ENCODE assay signal across 8 mouse cellular contexts in genomic region chr13:45571795-45572262, GRCm38 (mm10).
A peak's percentile ranks its signal among the peaks of the same experiment; 100 is the strongest.
DNase-seq lines count a peak whose midpoint lies in the region; ATAC-seq and TF ChIP-seq lines count a peak whose summit lies in the region.

No protein-coding gene starts in this region.

- peak overlapping the region; percentile 45 for H3K4me2 ChIP-seq in hindbrain, embryonic 16.5 days (ENCODE audit: low read length)

- peak; percentile 85 for ATAC-seq in hindbrain, embryonic 16.5 days

- under 1% methylated on average over 6 of the region's 6 CpGs for WGBS in hindbrain, embryonic 16.5 days

- intact Hi-C loops in gastrocnemius, adult 2 months (cut with DNase I), result loop anchor here (1.0 to 5.0 kb wide), 5 partner anchors 33 to 685 kb away; no protein-coding TSS in a partner anchor

- H3K9me3 ChIP-seq in hindbrain, embryonic 16.5 days (ENCODE audit: control insufficient read depth, low read length), result no peaks in the 10 kb centered on the region

- H3K27me3 ChIP-seq in hindbrain, embryonic 16.5 days (replicated peaks; ENCODE audit: control insufficient read depth, insufficient read depth, low read length), result no peaks in the 10 kb centered on the region

- DNase-seq in NIH3T3 (ENCODE audit: low read depth), result peak; percentile 80
- peak; percentile 93 to 94 for DNase-seq in cerebellum, postnatal 14 days
- peak; percentile 78 for DNase-seq in gastrocnemius, adult 2 months
- DNase-seq in layer of hippocampus, postnatal 36 days, result peak; percentile 80 to 84
- peak; percentile 84 for DNase-seq in lung, postnatal 36 days
- DNase-seq in retina, postnatal 7 days (ENCODE audit: low read depth, low spot score), result peak; percentile 67
- peak; percentile 45 for DNase-seq in urinary bladder, postnatal 10 days (ENCODE audit: low spot score)

- H3K4me1 ChIP-seq in hindbrain, embryonic 16.5 days (ENCODE audit: control insufficient read depth, insufficient read depth, low read depth, low read length), result peaks cover 9% of the 10 kb centered on the region

- no peak overlapping the region for H3K27ac ChIP-seq in gastrocnemius, adult 2 months
- no peak overlapping the region; the same call in 1 of the 2 replicates for H3K27ac ChIP-seq in hindbrain, embryonic 16.5 days (ENCODE audit: low read depth, low read length)

- no peaks in the 10 kb centered on the region for H3K36me3 ChIP-seq in hindbrain, embryonic 16.5 days (ENCODE audit: control insufficient read depth, insufficient read depth, low read length)

- H3K4me3 ChIP-seq in gastrocnemius, adult 2 months, result no peak overlapping the region
- H3K4me3 ChIP-seq in hindbrain, embryonic 16.5 days (ENCODE audit: low read length), result 0 out of 2 replicates have a peak overlapping the region, but pooled peaks have one; percentile 11

- H3K9ac ChIP-seq in hindbrain, embryonic 16.5 days (ENCODE audit: low read depth, low read length), result no peak overlapping the region

- TF ChIP-seq CTCF in gastrocnemius, adult 2 months (IDR thresholded peaks at IDR 0.05), result peak; percentile 98
